Mouse (Mus musculus) cerebellum, adult 11-12 months (tissue): ENCODE results near the gene Grid2.

Experiments
- DNase-seq: peaks from one replicate; pipeline ENCODE4 v3.0.0; 2022

Grid2 gene

GRCm38 (mm10) chr6:64073406-64073805, 817.7 kb downstream of the Grid2 start:
- peak; percentile 73 for DNase-seq

GRCm38 (mm10) chr6:64077911-64078310, 822.2 kb downstream of the Grid2 start:
- peak; percentile 43 for DNase-seq

GRCm38 (mm10) chr6:64098662-64099061, 843.0 kb downstream of the Grid2 start:
- no peak for DNase-seq

GRCm38 (mm10) chr6:64114594-64114993, 858.9 kb downstream of the Grid2 start:
- DNase-seq: no peak

- no peak for DNase-seq
Measured at GRCm38 (mm10) chr6:64136275-64136674, 880.6 kb downstream of the Grid2 start.

- no peak for DNase-seq
Measured at GRCm38 (mm10) chr6:64148613-64149012, 892.9 kb downstream of the Grid2 start.

- no peak for DNase-seq
Measured at GRCm38 (mm10) chr6:64174995-64175612, 919.4 kb downstream of the Grid2 start.

- no peak for DNase-seq
Measured at GRCm38 (mm10) chr6:64193646-64194045, 938.0 kb downstream of the Grid2 start.

- no peak for DNase-seq
Measured at GRCm38 (mm10) chr6:64202396-64203122, 946.9 kb downstream of the Grid2 start.

- peak; percentile 6 for DNase-seq
Measured at GRCm38 (mm10) chr6:64236351-64236750, 980.7 kb downstream of the Grid2 start.

- no peak for DNase-seq
Measured at GRCm38 (mm10) chr6:64240526-64240925, 984.9 kb downstream of the Grid2 start.

- peak; percentile 14 for DNase-seq
Measured at GRCm38 (mm10) chr6:64245951-64246350, 990.3 kb downstream of the Grid2 start.

- DNase-seq: peak; percentile 9
Measured at GRCm38 (mm10) chr6:64251041-64251440, 995.4 kb downstream of the Grid2 start.

- DNase-seq: no peak
Measured at GRCm38 (mm10) chr6:64263517-64263916, 1007.8 kb downstream of the Grid2 start.

- DNase-seq: no peak
Measured at GRCm38 (mm10) chr6:64264224-64264623, 1008.5 kb downstream of the Grid2 start.

- no peak for DNase-seq
Measured at GRCm38 (mm10) chr6:64274319-64275114, 1018.8 kb downstream of the Grid2 start.

GRCm38 (mm10) chr6:64279927-64280326, 1024.3 kb downstream of the Grid2 start:
- DNase-seq: no peak

- DNase-seq: no peak
Measured at GRCm38 (mm10) chr6:64293761-64294160, 1038.1 kb downstream of the Grid2 start.

GRCm38 (mm10) chr6:64297633-64298032, 1042.0 kb downstream of the Grid2 start:
- DNase-seq: peak; percentile 27

- DNase-seq: no peak
Measured at GRCm38 (mm10) chr6:64304709-64305476, 1049.2 kb downstream of the Grid2 start.

- no peak for DNase-seq
Measured at GRCm38 (mm10) chr6:64308631-64309030, 1053.0 kb downstream of the Grid2 start.

GRCm38 (mm10) chr6:64313132-64313531, 1057.5 kb downstream of the Grid2 start:
- DNase-seq: no peak

- no peak for DNase-seq
Measured at GRCm38 (mm10) chr6:64326936-64327335, 1071.3 kb downstream of the Grid2 start.
